Mouse (Mus musculus): ENCODE data around the gene Arl6ip6. TPM values are rescaled to one million over a fixed set of nuclear protein-coding genes. Genes with fewer than 3 reads are reported as not detected.
A peak's percentile ranks its signal among the peaks of the same experiment; 100 is the strongest.

Gene Arl6ip6
- total RNA-seq (2021): 10 to 100 TPM; 23.3 to 24.3 TPM

DNA sequence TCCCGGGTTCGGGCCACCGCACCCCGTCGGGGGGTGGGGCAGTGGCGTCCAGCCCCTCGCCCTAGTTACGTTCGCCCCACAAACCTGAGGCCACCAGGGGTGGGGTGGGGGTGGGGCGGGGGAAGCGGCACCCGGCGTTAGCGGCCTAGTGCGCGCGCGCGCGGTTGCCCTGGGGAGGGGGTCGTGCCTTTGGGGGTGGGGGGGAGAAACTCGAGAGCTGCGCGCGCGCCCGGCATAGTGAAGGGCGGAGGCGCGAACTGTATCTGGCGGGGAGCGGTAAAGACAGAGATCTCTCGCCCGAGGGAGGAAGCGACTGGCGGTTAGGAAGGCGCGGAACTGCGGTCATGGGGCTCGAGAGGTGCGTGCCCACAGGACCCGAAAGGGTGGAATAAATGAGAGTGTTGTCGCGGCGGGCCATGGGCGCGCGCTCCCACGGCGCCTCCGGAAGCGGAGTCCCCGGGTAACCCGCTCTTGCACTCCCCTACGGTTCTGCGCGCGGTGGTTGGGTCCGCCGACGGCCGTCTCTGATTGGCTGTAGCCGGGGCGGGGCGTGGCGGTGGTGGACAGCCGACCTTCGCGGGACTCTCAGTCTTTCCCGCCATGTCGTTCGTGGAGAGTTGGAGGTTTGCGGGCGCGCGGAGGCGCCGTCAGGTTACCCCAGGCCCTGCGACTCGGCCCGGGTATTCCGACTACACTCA, at the start of gene Arl6ip6:
Gene Arl6ip6, plus strand, starts transcription at position 204 of the 698 bp plus-strand sequence.
- peak; percentile 99 for DNase-seq

DNA sequence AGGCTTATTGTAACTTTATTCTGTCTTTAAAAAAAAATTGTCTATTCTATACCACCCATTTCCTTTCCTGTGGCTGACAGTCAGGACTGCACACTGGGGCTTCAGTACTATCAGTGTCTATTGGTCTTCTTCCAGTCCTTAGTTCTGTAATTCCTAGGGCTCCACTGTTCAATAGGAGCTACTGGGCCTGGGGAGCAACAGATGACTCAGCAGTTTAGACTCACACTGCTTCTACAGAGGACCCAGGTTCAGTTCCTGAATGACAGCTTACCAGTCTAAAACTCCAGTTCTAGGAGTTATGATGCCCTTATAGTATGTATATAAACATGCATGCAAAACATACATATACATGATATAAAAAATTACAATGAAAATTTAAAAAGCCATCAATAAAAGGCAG, 44.7 kb upstream of the Arl6ip6 start:
- DNase-seq: no peak

DNA sequence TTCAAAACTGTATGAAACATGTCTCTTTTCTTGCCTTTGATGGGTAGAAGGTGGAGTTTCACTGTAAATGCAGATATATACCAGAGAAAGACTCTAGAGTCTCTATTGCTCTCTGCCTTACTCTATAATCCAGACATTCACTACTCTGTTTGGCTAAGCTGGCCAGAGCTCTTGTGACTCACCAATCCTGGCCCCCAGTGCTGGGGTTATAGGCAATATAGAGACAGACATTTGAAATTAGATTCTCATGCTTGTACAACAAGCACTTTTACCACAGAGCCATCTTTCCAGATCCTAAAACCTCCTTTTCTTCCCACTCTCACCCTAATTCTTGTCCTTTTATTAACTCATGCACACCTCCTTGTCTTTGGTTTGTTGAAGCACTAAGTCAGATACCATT, 17.6 kb upstream of the Arl6ip6 start:
- DNase-seq: no peak

DNA sequence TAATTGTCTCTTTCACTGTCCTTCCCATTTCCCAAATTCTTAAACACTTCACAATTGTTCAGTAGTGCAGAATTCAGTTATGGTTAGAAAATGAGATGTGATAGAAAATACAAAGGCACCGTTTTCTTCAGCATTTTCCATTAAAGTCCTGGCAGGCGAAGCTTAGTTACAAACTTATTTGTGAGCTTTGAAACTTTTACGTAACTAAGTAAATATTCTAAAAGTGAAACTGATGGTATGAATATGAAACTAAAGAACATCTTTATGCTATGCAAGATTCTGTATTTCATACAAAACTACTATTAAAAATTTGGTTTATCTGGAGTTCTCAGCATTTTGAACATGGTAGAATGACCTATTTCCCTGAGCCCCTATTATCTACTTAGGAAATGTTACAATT, 12.6 kb upstream of the Arl6ip6 start:
- no peak for DNase-seq

DNA sequence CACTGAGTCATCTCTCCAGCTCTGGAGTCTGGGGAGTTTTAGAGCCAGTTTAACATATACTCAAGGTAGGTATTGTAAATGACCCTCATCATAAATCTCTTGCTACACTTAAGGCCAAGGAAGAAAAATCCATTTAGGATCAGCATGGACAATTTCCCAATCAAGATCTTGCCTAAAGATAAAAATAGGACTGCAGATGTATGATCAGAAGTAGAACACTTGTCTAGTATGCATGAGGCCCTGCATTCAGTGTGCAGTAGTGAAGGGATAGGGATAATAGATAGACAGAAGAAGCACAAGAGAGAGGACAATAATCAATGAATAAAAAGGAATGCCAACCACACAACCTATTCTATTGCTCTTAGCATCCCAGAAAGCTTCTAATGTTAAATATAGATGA, 11.7 kb upstream of the Arl6ip6 start:
- DNase-seq: no peak

DNA sequence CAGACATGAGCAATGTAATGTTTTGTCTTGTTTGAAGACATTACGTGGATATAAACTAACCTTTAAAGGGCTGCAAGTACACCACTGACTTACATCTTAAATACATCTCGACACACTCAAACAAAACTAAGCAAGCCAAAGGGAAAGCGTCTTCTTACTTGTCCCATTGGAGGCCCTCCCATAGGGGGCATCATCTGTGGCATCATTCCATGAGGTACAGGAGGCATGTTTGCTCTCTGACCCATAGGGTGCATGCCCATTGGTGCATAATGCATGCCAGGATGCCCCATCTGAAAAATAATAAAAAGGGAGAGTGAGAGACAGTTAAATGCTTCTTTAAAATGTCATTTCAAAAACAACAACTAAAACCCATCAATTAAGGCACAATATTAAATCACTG, 1.7 kb upstream of the Arl6ip6 start:
- DNase-seq: no peak

DNA sequence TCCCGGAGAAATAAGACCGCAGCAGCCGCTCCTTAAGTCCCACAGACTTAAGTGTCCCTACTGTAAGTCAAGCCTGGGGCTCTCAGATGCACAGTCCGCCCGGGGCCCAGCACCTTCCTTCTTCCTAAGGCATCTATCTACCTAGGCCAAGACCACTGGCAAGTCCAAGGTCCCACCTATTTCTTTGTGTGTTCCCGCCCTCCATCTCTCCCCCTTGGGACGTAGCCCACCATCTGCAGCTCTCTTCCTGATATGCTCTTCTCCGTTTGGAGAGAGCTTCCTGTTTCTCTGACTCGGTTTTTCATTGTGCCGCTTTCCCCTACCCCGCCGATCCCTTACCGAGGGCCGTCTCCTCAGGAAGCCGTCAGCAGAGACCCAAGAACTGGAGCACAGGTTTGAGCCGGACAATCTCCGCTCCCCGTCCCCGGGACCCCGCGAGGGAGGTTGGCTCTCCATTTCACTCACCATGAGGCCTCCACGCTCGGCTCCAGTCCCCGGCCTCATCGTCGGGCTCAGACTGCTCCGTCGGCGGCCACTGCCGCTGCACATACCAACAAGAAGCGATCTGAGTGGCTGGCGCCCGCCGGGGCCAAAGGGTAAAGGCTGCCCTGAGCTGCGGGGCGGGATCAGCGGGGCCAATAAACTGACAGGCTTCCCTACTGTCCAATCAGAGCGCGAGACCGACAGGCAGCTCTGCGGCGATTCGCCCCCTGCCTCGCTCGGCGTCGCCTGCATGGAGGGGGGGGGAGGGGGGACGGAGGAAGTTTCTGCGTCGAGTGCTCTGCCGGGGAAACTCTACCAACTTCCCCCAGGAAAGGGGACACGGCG, 628 bp upstream of the Arl6ip6 start, which contains the start of gene Prpf40a:
Gene Prpf40a, minus strand, starts transcription at position 601 of the 828 bp plus-strand sequence.
- peak; percentile 100 for DNase-seq

DNA sequence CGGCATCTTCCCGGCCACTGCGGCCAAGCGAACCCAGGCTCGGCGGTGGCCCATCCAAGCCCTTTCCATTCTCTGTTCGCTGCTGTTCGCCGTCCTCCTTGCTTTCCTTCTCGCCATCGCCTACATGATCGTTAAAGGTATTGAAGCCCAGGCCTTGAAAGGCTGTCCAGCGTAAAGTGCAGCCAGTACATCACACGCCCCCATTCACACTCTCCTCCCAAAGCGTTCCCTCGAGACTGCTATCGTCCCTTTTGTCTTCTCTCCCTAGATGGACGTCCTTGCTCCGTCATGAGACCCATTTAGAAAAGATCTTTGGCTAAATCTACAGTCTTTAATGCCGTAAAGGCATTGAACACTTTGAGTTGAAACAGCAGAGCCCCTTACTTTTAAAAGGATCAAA, 860 bp downstream of the Arl6ip6 start:
- DNase-seq: no peak

DNA sequence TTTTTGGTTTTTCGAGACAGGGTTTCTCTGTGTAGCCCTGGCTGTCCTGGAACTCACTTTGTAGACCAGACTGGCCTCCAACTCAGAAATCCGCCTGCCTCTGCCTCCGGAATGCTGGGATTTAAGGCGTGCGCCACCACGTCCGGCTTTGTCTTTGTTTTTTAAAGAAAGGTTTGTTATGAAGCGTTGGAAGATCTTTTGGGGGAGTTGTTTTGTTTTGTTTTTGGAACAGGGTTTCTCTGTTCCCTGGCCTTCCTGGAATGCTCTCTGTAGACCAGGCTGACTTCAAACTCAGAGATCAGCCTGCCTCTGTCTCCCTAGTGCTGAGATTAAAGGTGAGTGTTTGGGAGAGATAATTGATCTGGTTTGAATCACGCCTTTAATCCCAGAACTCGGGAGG, 4.9 kb downstream of the Arl6ip6 start:
- DNase-seq: no peak

DNA sequence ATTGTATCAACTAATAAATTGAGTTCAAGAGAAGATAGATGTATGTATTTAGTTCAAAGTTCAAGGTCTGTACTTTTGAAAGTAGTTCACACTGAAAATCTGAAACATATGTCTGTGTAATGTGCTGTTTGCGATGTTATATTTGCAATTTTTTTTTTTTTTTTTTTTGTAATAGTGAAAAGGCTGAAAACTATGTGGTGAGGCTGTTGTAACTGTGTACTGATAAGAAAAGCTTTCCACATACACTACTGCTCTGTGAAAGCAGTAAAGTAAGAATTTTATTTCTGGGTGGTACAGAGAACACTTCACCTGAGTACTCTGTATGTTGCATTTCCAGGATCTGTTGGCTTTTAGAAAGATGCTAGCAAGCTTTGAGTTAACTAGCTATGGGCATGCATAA, 7.7 kb downstream of the Arl6ip6 start:
- DNase-seq: no peak

DNA sequence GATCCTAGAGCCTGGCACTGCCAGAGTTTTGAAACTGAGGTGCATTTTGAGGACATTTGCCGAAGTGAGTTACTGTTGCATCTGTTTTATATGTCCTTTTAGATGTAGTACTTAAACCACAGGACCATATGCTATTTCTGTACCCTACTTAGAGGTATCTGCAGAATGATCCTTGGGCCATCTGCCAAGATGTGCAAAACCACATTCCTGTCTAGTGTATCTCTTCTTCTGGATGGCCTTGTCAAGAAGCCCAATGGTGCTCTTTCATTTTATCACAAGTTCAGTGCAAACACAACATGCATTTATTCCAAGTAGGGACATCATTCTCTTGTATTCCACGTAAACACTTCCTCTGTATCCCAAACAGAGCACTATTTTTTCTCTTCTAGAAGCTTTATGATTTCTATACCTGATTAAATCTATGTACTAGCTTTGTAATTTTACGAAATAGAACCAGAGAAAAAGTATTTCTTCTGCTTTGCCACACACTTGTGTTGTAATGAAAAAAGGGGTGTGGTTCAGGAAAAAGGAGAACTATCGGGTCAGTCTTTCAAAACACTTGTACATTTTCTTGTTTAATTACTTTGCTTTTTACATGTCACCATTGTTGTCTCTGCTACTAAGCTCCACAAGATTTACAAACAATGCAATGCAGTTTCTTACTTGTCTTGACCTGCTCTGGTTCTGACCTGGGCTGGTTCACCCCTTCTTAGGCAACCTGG, 8.8 kb downstream of the Arl6ip6 start:
- no peak for DNase-seq

DNA sequence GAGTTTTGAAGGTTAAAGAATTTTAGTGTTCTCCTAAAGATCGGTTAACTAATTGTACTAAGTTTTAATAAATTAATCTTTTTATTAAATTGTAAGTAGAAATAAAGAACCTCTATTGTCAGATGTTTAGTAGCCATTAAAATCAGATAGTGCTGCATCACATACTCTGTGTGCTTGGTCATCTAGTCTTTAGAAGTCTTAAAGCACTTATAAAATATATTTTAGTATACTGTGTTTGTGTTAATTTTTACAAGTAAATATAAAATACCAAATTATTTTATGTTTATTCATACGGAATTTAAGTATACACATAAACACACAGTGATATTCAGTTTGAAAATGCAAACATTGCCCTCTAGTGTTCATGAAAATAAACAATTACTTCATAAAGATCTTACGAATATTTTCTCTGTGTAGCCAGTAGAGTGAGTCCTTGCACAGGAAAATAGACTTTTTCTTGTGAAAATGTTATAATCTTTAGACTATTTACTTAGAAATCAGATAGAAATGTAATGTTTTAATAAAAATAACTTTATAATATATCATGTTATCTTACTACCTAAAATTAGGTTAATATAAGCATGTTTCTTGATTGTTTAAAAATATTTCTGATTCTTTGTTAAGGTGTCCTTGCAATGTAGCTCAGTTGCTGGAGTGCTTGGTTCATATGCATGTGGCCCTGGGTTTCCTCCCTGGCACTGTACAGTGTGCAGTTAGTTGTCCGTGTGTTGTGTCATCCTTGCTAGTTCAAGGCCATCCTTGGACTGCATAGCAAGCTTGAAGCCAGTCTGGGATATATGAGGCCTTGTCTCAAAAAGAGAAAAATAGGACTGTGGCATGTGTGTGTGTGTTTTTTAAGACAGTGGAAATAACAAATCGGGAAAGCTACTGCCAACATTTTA, 13.1 kb downstream of the Arl6ip6 start:
- DNase-seq: no peak

DNA sequence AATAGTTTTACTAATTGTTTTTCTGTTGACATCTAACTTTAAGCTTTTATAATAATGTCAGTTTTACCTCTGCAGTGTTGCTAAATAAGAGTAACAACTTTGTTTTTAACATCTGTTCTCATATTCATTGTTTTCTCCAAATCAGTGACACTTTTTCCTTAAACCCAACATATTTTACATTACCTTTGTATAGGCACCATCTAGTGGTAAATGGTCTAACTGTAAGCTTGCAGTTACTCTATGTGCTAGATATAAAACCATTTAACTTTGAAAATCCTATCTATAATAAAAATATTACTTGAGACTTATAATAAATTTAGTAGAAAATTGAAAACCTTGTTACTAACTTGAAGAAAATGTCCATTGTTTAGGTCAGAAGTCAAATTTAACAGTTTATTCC, 15.2 kb downstream of the Arl6ip6 start:
- no peak for DNase-seq

DNA sequence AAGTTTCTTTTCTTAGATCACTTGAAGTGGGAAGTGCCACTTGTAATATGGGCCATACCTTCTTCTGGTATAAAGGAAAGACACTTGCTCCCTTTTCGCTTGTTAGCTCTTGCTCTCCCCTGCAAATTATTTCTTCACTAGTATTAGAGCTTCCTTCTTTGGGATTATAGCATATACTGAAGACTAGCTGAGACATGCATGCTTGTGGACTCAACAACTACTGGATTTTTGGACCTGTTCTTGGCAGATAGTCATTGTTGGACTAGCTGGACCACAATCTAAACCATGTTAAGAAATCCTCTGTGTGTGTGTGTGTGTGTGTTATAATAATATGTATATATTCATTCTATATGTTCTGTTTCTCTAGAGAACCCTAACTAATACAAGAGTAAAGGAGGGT, 22.0 kb downstream of the Arl6ip6 start:
- DNase-seq: no peak

DNA sequence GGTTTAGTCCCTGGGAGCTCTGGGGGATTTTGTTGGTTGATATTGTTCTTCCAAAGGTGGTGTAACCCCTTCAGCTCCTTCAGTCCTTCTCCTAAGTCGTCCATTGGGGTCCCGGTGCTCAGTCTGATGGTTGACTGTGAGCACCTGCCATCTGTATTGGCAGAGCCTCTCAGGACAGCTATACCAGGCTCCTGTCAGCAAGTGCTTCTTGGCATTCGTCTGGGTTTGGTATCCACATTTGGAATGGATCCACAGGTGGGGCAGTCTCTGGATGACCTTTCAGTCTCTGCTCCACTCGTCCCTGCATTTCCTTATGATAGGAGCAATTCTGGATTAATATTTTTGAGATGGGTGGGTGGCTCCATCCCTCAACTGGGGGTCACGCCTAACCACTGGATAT, 30.7 kb downstream of the Arl6ip6 start:
- peak; percentile 13 for DNase-seq

DNA sequence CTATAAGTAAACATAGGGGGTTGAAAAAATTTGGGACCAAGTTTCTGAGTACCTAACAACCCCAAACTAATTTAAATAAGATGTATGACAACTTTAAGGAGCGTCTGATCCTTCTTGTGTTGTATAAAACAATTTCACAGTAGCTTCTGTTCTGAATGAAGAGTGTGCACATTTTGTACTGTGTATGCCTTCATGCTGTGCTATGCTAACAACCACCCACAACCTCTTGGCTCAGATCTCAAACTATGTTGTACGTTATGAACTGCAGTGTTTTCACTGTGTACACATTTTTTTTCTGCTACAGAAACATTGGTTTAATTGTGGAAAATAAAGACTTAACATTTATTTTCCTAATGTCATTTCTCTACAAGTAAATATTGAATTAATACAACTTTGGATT, 65.5 kb downstream of the Arl6ip6 start:
- no peak for DNase-seq

Other genes starting within 250 kb of the Arl6ip6 start
- gene Prpf40a, start 442 bp upstream of the Arl6ip6 start, total RNA-seq (2021): 10 to 100 TPM; 56.8 to 57.1 TPM